Mouse (Mus musculus): Measurements from ENCODE around the gene Iqsec2. TPM values are rescaled to one million over a fixed set of nuclear protein-coding genes. Genes with fewer than 3 reads are reported as not detected.

Iqsec2 gene
- total RNA-seq, 2 experiments from 2014 or later = 2.1 TPM; not detected in 1

- ATAC-seq (replicated peaks; ENCODE audit: low FRiP score, poor library complexity, severe bottlenecking) = no peak
Observed at GRCm38 (mm10) chrX:152177897-152178296, 33.8 kb downstream of the Iqsec2 start.

- ATAC-seq (replicated peaks; ENCODE audit: low FRiP score, poor library complexity, severe bottlenecking) = no peak
Observed at GRCm38 (mm10) chrX:152178843-152179545, 34.9 kb downstream of the Iqsec2 start.

- no peak for ATAC-seq (replicated peaks; ENCODE audit: low FRiP score, poor library complexity, severe bottlenecking)
Observed at GRCm38 (mm10) chrX:152179670-152180656, 35.9 kb downstream of the Iqsec2 start.

GRCm38 (mm10) chrX:152187151-152187550 is 43.1 kb downstream of the Iqsec2 start:
- ATAC-seq (replicated peaks; ENCODE audit: low FRiP score, poor library complexity, severe bottlenecking) = no peak

- ATAC-seq (replicated peaks; ENCODE audit: low FRiP score, poor library complexity, severe bottlenecking) = no peak
Observed at GRCm38 (mm10) chrX:152191266-152191665, 47.2 kb downstream of the Iqsec2 start.

GRCm38 (mm10) chrX:152197814-152198648 is 54.0 kb downstream of the Iqsec2 start:
- ATAC-seq (replicated peaks; ENCODE audit: low FRiP score, poor library complexity, severe bottlenecking) = no peak

- no peak for ATAC-seq (replicated peaks; ENCODE audit: low FRiP score, poor library complexity, severe bottlenecking)
Observed at GRCm38 (mm10) chrX:152201737-152202421, 57.8 kb downstream of the Iqsec2 start.

GRCm38 (mm10) chrX:152202422-152203103 is 58.5 kb downstream of the Iqsec2 start:
- no peak for ATAC-seq (replicated peaks; ENCODE audit: low FRiP score, poor library complexity, severe bottlenecking)

- no peak for ATAC-seq (replicated peaks; ENCODE audit: low FRiP score, poor library complexity, severe bottlenecking)
Observed at GRCm38 (mm10) chrX:152203247-152203646, 59.2 kb downstream of the Iqsec2 start.

- no peak for ATAC-seq (replicated peaks; ENCODE audit: low FRiP score, poor library complexity, severe bottlenecking)
Observed at GRCm38 (mm10) chrX:152205486-152205885, 61.4 kb downstream of the Iqsec2 start.

- ATAC-seq (replicated peaks; ENCODE audit: low FRiP score, poor library complexity, severe bottlenecking) = no peak
Observed at GRCm38 (mm10) chrX:152214703-152215102, 70.6 kb downstream of the Iqsec2 start.

- ATAC-seq (replicated peaks; ENCODE audit: low FRiP score, poor library complexity, severe bottlenecking) = no peak
Observed at GRCm38 (mm10) chrX:152218529-152218928, 74.5 kb downstream of the Iqsec2 start.

GRCm38 (mm10) chrX:152221721-152222120 is 77.7 kb downstream of the Iqsec2 start:
- no peak for ATAC-seq (replicated peaks; ENCODE audit: low FRiP score, poor library complexity, severe bottlenecking)

- no peak for ATAC-seq (replicated peaks; ENCODE audit: low FRiP score, poor library complexity, severe bottlenecking)
Observed at GRCm38 (mm10) chrX:152222226-152222625, 78.2 kb downstream of the Iqsec2 start.

- no peak for ATAC-seq (replicated peaks; ENCODE audit: low FRiP score, poor library complexity, severe bottlenecking)
Observed at GRCm38 (mm10) chrX:152223313-152223712, 79.2 kb downstream of the Iqsec2 start.

GRCm38 (mm10) chrX:152224280-152224679 is 80.2 kb downstream of the Iqsec2 start:
- no peak for ATAC-seq (replicated peaks; ENCODE audit: low FRiP score, poor library complexity, severe bottlenecking)

GRCm38 (mm10) chrX:152232781-152233763 is 89.0 kb downstream of the Iqsec2 start, which contains the start of gene Kdm5c:
Gene Kdm5c (plus strand): TSS chrX:152233020.
- peak; percentile 92 for ATAC-seq (replicated peaks; ENCODE audit: low FRiP score, poor library complexity, severe bottlenecking)

- no peak for ATAC-seq (replicated peaks; ENCODE audit: low FRiP score, poor library complexity, severe bottlenecking)
Observed at GRCm38 (mm10) chrX:152234125-152234524, 90.1 kb downstream of the Iqsec2 start.
